Mouse (Mus musculus) layer of hippocampus, postnatal 14 days (tissue): ENCODE measurements at regions not wholly inside any gene's neighbourhood (a gene's known extent, or its start where the extent isn't known, plus 50 kb on each side); places are given as distances from the start of the nearest gene placed in this dataset.

Experiments
- DNase-seq, 2 experiments: peaks; one replicate each; pipeline ENCODE4 v3.0.0; 2021 to 2022; ENCODE audit warnings: low spot score in 2 of 2, mixed read lengths in 1 of 2

- DNase-seq, result no peak
Observed at GRCm38 (mm10) chr13:107944831-107945230, 99.4 kb upstream of the Smim15 start.

- DNase-seq, result no peak
Observed at GRCm38 (mm10) chr13:107942979-107943378, 101.3 kb upstream of the Smim15 start.

- DNase-seq, result no peak
Observed at GRCm38 (mm10) chr13:107942297-107942962, 101.8 kb upstream of the Smim15 start.

DNA sequence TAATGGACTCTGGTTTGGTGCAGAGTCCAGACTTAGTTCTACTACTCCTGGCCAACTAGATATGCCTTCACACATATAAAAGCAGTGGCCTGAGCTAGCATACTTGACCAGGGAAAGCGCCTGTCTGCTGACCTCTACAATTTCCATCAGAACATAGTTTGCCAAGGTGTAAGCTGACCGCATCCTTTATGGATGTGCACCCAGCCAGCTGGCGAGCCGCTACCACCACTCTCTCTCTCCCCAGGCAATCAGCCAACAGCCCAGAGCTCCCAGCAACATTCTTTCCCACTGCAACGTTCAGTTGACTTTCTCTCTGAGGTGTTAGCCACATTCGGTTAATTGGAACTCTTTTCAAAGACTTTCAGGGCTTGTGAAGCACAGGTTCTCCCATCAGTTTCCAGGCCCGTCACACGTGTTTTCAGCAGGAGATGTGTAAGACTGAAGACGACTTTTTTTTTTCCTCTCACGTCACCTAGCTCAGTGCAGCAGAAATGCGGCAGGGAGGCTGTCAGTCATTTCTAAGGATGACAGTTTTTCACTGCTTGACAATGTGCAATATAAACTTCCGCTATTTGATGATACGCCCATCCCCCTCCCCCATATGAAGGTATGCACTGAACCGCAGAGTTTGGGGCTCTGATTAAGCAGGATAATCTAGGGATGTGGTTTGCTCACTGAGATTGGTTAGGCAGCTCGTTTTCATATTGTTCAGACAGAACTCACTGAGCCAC lies 104.2 kb upstream of the Smim15 start:
- no peak for DNase-seq

GRCm38 (mm10) chr13:107935611-107936010 lies 108.6 kb upstream of the Smim15 start:
- no peak for DNase-seq

GRCm38 (mm10) chr13:107934691-107935090 lies 109.6 kb upstream of the Smim15 start:
- no peak for DNase-seq

DNA sequence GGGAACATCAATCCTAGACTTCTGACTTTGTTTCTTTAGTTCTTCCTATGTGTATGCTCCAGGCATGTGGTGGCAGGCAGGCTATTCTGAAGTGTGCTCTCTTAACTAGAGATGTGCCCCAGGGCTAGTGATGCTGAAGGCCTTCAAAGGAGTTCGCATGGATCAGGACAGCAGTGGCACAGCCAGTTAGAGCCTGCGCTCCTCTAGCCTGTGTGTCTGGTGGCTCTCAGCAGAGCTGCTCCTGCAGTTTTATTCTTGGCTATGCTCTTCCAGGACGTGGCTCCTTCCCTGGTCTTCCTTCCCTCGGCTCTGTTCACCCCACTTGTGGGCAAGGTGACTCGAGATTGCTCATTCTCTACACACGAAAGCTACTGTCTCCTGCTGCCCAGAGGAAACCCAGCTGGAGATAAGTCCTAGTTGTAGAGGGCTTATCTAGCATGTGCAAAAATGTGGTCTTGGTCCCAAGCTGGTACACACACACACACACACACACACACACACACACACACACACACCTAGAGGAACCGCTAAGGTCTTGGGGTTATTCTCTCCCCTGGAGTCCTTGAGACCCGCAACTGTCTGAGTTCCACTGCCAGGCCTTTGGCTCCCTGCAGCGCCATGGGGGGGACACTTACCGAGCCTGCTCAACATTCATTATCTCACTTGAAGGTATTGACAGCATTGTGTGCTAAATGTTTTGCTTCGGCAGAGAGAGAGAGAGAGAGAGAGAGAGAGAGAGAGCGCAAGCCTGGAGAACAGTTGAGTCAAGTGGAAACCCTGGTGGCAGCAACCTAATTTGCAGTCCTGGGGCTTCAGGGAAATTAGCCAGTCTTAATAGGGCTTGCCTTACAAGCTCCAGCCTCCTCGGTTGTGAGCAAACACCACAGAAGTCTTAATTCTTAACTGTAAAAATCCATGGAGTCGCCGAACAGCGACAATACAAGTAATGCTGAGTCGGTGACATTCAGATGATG lies 110.4 kb upstream of the Smim15 start:
- no peak for DNase-seq

GRCm38 (mm10) chr13:107932423-107933032 lies 111.7 kb upstream of the Smim15 start:
- no peak for DNase-seq

- DNase-seq, result no peak
Observed at GRCm38 (mm10) chr13:107931216-107931615, 113.0 kb upstream of the Smim15 start.

DNA sequence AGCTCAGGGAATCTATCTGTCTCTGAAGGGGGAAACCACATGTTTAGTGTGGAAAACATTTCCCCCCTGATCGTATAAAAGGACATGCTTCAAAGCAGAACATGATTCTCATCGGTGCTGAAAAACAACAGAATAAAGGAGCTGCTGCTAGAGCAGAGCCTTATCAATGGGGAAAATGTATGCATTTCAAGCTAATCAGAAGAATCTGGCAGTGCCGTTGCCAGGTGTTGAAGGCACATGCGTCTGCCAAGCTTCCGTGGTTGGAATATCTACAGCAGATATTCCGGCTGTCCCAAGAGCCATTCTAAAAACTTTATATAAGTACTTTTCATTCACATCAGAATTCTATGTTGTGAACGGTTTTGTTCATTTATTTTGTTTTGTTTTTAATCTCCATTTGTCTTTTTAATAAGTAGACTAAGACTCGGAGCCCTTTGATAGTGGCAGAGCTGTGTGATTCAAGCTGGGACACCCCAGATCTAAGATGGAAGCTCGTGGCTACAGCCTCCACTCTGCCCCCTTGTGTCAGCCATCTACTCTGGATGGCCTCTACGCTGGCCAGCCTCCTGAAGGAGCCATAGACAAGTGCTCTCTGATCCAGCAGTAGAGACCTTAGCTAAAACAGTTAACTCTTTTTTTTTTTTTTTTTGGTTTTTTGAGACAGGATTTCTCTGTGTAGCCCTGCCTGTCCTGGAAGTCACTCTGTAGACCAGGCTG lies 116.6 kb upstream of the Smim15 start:
- DNase-seq, result no peak

- no peak for DNase-seq
Observed at GRCm38 (mm10) chr13:107925470-107925869, 118.8 kb upstream of the Smim15 start.

GRCm38 (mm10) chr13:107923129-107924114 lies 120.8 kb upstream of the Smim15 start:
- peak in 1 of 2 experiments; percentile 75 for DNase-seq

- DNase-seq, result no peak
Observed at GRCm38 (mm10) chr13:107919403-107919802, 124.8 kb upstream of the Smim15 start.

GRCm38 (mm10) chr13:107918478-107918877 lies 125.8 kb upstream of the Smim15 start:
- DNase-seq, result no peak

DNA sequence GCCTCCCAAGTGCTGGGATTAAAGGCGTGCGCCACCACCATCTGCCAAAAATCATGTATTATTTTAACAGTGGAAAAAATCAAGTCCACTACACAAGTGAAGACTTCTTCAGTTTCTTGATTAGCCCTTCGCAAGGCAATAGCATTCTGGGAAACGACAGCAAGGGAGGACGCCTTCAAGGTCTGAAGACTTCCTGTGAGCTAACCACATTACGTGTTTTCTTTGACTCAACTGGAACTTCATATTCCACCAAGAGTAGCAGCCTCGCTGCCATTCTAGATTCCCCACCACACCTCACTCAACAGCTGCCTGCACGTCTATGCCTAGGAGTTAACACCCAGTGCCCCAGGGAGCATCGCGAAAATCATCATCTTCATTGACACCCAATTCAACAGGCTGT lies 126.2 kb upstream of the Smim15 start:
- DNase-seq, result no peak

DNA sequence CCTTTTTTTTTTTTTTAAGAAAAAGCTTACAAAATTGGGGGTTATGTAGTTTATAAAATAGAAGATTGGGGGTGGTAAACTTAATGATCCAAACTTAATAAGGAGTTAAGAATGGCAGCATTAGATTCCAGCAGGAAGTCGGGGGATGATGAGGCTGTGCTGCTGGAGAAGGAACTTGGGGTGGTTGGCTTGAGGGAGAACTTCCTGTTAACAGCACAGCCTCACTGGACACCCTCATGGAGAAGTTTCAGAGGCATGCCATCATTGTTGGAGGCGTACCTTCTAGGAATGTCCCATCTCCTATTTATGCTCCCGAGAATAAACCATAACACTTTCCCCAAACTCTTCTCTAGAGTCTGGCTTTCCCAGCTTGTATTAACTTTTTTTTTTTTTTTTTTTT lies 126.7 kb upstream of the Smim15 start:
- DNase-seq, result no peak

DNA sequence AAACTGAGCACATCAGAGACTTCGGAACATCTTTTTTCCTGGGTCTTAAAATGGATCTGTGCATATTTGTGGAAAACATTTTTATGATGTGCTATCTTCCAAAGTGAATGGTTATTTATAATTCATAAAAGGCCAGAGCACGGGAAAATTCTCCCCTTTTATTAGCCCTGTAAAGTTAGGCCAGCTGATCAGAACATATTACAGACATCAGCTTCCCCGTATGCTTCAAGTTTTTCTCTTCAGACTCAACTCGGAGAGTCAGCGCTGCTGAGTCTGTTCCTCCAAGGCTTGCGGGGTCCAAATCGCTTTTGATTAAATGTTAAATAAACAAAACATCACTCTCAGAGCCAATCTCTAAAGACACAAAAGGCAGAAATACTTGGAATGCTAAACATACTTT lies 134.1 kb upstream of the Smim15 start:
- no peak for DNase-seq

GRCm38 (mm10) chr13:107909343-107910067 lies 134.7 kb upstream of the Smim15 start:
- no peak for DNase-seq

GRCm38 (mm10) chr13:107907966-107908365 lies 136.3 kb upstream of the Smim15 start:
- no peak for DNase-seq
